Mouse (Mus musculus) cortical plate, adult 2 months (tissue): ENCODE data around the gene Hist4h4. TPM values are rescaled to one million over a fixed set of nuclear protein-coding genes. Genes with fewer than 3 reads are reported as not detected.

Experiments
- H3K27ac ChIP-seq: fragments of 200-500 bp; 2 replicates; pipeline ENCODE4 v1.5.1; 2012; ENCODE audit warnings: low read length, control low read depth, inconsistent platforms; ENCODE audit not compliant: insufficient read depth
- H3K4me1 ChIP-seq: fragments of 200-500 bp; 2 replicates; pipeline ENCODE4 v1.6.1; 2011; ENCODE audit warnings: low read length; ENCODE audit not compliant: control insufficient read depth, insufficient read depth
- H3K4me3 ChIP-seq: fragments of 200-500 bp; 2 replicates; pipeline ENCODE4 v1.5.1; 2011; ENCODE audit warnings: mild to moderate bottlenecking, low read length, control low read depth; ENCODE audit not compliant: insufficient read depth
- CTCF ChIP-seq: fragments of 200-500 bp; IDR thresholded peaks from 2 replicates; pipeline ENCODE4 v1.5.1; 2011; ENCODE audit warnings: mild to moderate bottlenecking, control low read depth, low read length; ENCODE audit not compliant: insufficient read depth; ENCODE audit errors: extremely low read depth
- POLR2A ChIP-seq: fragments of 200-500 bp; IDR thresholded peaks from 2 replicates; pipeline ENCODE4 v1.6.1; 2011; ENCODE audit warnings: mild to moderate bottlenecking, low read length, control low read depth; ENCODE audit not compliant: insufficient read depth; ENCODE audit errors: extremely low read depth
- polyA plus RNA-seq: library from polyadenylated mRNA; depleted of rRNA; stranded (reverse); fragments of >200 nt; gene quantifications from 2 replicates; pipeline ENCODE4 v1.2.3, GENCODE M21; 2012

Gene Hist4h4
- polyA plus RNA-seq, 1 experiment, result 1.1 TPM

- no peak overlapping the region for H3K4me3 ChIP-seq
- no peak overlapping the region for H3K27ac ChIP-seq
- no peaks in the 10 kb centered on the region; the same call in 1 of the 2 replicates for H3K4me1 ChIP-seq
- no peak for TF ChIP-seq POLR2A
- TF ChIP-seq CTCF, result no peak
Observed at GRCm38 (mm10) chr6:136837323-136837722, 33.1 kb upstream of the Hist4h4 start.

- TF ChIP-seq POLR2A, result no peak
- TF ChIP-seq CTCF, result no peak
- peak within 1 kb of the TSS; percentile 29 for H3K4me3 ChIP-seq
- H3K4me1 ChIP-seq, result no peaks in the 10 kb centered on the region; the same call in 1 of the 2 replicates
- peak within 1 kb of the TSS; percentile 59; the same call in 1 of the 2 replicates for H3K27ac ChIP-seq
Observed at GRCm38 (mm10) chr6:136835352-136835751, 31.1 kb upstream of the Hist4h4 start, which contains the start of gene Smco3. TSS of gene Smco3 (minus strand) at chr6:136835452.

DNA sequence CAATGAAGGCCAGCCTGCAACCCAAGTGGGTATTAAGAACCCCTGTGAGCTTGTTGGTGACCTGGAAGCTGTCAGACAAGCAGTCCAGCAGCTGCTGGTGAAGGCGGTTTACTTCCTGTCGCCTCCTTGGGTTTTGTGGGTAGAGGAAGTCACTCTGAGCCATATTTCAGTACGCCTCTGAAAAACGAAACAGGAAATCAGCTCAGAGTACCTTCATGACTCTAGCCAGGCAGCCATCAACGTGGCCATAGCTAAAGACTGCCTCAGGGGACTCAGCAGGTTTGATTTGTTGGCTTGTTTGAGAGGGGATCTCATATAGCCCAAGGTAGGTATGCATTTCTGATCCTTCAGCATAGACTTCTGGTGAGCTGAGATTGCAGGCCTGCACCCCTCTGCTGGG lies 27.5 kb upstream of the Hist4h4 start:
- no peak overlapping the region for H3K4me3 ChIP-seq
- H3K4me1 ChIP-seq, result no peaks in the 10 kb centered on the region; the same call in 1 of the 2 replicates
- no peak overlapping the region for H3K27ac ChIP-seq
- TF ChIP-seq POLR2A (no peak), CTCF (no peak)

DNA sequence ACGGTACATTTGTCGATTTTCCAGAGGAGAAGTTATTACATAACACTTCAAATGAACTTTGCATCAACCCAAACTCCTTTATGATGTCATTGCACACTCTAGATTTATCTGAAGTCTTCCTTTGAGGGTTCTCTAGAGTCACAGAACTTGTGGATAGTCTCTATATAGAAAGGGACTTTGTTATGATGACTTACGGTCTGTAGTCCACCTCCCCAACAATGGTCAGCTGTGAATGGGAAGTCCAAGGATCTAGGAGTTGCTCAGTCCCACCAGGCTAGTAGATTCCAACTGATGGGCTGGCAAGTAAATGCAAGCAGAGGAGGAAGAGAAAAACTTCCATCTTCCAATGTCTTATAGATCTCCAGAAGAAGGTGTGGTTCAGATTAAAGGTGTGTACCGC lies 24.5 kb upstream of the Hist4h4 start:
- TF ChIP-seq POLR2A (no peak), CTCF (no peak)
- peak overlapping the region; percentile 62; the same call in 1 of the 2 replicates for H3K4me3 ChIP-seq
- no peaks in the 10 kb centered on the region for H3K4me1 ChIP-seq
- H3K27ac ChIP-seq, result no peak overlapping the region

DNA sequence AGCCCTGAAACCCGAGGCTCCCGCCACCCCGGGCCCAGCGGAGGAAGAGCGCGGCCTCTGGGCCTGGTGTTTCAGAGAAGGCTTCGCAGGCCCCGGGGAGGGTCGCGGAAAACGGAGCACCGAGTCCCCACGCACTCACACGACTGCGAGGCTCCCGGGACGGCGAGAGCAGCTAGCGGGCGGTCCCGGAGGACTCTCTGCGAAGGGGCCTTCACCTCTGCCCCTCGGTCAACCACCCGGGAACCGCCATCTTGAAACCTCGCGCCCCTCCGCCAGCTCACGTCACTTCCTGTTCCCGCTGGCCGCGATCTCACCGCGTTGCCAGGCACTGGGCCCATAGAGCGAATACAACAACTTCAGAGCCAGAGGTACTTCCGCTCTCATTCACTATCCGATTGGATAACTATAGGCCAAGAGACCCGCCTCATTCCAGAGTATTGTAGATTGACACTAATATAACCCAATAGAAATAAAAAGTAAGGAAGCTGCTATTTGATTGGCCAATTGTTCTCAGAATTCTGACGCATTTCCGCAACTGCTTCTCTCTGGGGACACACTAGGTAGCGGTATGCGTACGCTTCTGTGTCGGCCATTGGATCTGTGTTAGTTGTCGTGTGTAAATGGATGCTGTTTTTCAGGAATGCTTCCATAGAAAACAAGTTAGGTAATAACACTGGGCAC lies 23.8 kb upstream of the Hist4h4 start, which contains the start of gene Wbp11:
TSS of gene Wbp11 (minus strand) at position 353 of the 681 bp plus-strand sequence.
- H3K4me1 ChIP-seq, result no peaks in the 10 kb centered on the region
- peak within 1 kb of the TSS; percentile 81 for H3K27ac ChIP-seq
- H3K4me3 ChIP-seq, result peak within 1 kb of the TSS; percentile 62
- TF ChIP-seq CTCF (peak; percentile 18; the same call in 1 of the 2 replicates), POLR2A (peak; percentile 95)

DNA sequence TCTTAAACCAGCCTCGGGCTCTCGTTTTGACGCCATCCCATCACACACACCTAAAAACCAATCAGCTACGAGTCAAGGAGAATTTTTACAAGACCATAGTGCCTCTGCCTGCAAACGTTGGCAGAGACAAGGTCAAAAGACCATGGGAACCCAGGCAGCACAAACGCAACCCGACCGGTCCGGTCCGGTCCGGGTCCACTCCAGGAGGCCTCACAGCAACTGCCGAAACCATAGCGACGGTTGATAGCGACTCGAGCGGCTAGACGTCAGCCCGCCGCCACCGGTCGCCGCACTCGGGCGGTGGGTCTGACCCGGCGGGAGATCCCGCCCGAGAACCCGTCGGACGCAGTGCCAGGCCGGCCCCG lies 23.3 kb upstream of the Hist4h4 start, which contains the start of gene BC049715:
TSS of gene BC049715 (plus strand) at position 111 of the 365 bp plus-strand sequence.
- no peaks in the 10 kb centered on the region for H3K4me1 ChIP-seq
- H3K4me3 ChIP-seq, result peak within 1 kb of the TSS; percentile 62
- peak within 1 kb of the TSS; percentile 81 for H3K27ac ChIP-seq
- TF ChIP-seq CTCF (no peak), POLR2A (no peak)

- no peak for TF ChIP-seq POLR2A
- TF ChIP-seq CTCF, result no peak
- Histone ChIP-seq H3K27ac (no peak overlapping the region), H3K4me1 (no peaks in the 10 kb centered on the region), H3K4me3 (peak overlapping the region; percentile 62)
Observed at GRCm38 (mm10) chr6:136827116-136827515, 22.9 kb upstream of the Hist4h4 start.

DNA sequence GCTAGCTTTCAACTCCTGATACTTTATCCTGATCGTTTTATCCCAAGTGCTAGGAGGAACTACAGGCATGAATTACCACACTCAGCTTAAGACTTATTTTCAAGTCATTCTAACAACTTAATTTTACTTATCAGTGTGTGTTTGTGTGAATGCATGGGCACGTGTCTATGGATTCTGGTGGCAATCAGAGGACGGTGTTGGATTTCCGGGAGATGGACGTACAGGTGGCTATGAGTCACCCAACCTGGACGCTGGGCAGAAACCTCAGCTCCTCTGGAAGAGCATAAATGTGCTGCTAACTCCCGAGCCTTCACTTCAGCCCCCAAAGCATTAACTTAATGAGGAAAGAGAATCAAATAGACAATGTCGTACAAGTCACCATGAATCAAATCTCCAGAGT lies 20.8 kb upstream of the Hist4h4 start:
- H3K4me1 ChIP-seq, result no peaks in the 10 kb centered on the region
- H3K4me3 ChIP-seq, result no peak overlapping the region
- H3K27ac ChIP-seq, result no peak overlapping the region
- TF ChIP-seq CTCF, result no peak
- no peak for TF ChIP-seq POLR2A

DNA sequence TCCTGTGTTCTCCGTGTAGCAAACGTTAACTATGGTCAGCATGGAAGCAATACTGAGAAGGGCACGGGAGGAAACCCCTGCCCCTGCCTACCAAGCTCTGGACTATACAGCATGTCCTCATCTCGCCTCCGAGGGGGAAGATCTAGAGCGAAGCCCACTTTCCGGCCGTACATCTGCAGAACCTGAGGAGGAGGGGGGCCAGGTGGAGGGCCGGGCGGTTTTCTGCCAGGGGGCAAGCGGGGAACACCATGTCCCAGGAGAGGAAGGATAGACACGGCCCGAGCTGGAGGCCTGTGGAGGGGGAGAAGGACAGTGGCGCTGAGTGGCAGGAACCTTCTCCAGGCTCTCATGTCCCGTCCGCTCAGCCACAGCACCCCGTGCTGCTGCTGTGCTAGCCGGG lies 16.9 kb upstream of the Hist4h4 start:
- TF ChIP-seq POLR2A, result no peak
- TF ChIP-seq CTCF, result no peak
- Histone ChIP-seq H3K27ac (no peak overlapping the region), H3K4me3 (no peak overlapping the region), H3K4me1 (peaks cover 5% of the 10 kb centered on the region)

DNA sequence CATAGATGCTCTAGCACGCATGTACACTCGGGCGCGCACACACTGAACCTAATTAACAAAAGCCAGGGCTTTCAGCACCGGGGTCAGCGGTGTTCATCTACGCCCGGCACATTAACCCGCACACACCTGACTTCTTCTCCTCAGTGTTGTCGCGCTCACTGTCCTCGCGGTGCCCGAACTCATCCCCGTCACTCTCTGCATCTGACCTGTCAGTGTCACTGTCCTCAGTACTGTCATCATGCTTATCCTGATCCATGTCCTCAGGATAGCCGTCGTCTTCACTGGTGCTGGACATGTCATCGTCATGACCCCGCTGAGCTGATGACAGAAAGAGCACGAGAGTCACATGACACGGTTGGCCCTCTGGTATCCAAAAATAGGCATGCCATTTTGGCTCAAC lies 16.2 kb upstream of the Hist4h4 start:
- H3K4me3 ChIP-seq, result no peak overlapping the region
- TF ChIP-seq CTCF (no peak), POLR2A (no peak)
- H3K27ac ChIP-seq, result no peak overlapping the region
- H3K4me1 ChIP-seq, result peaks cover 5% of the 10 kb centered on the region
